Mouse (Mus musculus): ENCODE data around the gene Pml.

GRCm38 (mm10) chr9:58271109-58271508 lies 21.5 kb upstream of the Pml start:
- TF ChIP-seq GATA1 (IDR thresholded peaks at IDR 0.05; ENCODE audit: low read length) = no peak
- TF ChIP-seq TAL1 (IDR thresholded peaks at IDR 0.05; ENCODE audit: low read length) = no peak
